Mouse (Mus musculus) liver, embryonic 15.5 days (tissue): Measurements from ENCODE around the gene Pld3. TPM values are rescaled to one million over a fixed set of nuclear protein-coding genes. Genes with fewer than 3 reads are reported as not detected.

Source experiments
- ATAC-seq: fragments of 200-750 bp; cut with Nextera tagmentation; 2 replicates; pipeline ENCODE4 v1.8.0; 2017; ENCODE audit warnings: moderate number of reproducible peaks, mild to moderate bottlenecking, moderate library complexity; ENCODE audit not compliant: insufficient read depth
- H3K27ac ChIP-seq: fragments of 300-500 bp; sonication (generic); replicated peaks from 2 replicates; pipeline ENCODE4 v1.5.1; 2015; ENCODE audit warnings: mild to moderate bottlenecking, inconsistent platforms
- H3K27me3 ChIP-seq: fragments of 300-500 bp; sonication (generic); 2 replicates; pipeline ENCODE4 v1.6.1; 2015; ENCODE audit warnings: mild to moderate bottlenecking, inconsistent platforms
- H3K36me3 ChIP-seq: fragments of 300-500 bp; sonication (generic); replicated peaks from 2 replicates; pipeline ENCODE4 v1.6.1; 2015; ENCODE audit warnings: moderate library complexity, mild to moderate bottlenecking, inconsistent platforms
- H3K4me1 ChIP-seq: fragments of 300-500 bp; sonication (generic); replicated peaks from 2 replicates; pipeline ENCODE4 v1.6.1; 2015; ENCODE audit warnings: inconsistent platforms
- H3K4me2 ChIP-seq: fragments of 300-500 bp; sonication (generic); 2 replicates; pipeline ENCODE4 v1.6.1; 2015; ENCODE audit warnings: moderate library complexity, mild to moderate bottlenecking, inconsistent platforms
- H3K4me3 ChIP-seq: fragments of 300-500 bp; sonication (generic); replicated peaks from 2 replicates; pipeline ENCODE4 v1.5.1; 2015; ENCODE audit warnings: mild to moderate bottlenecking, inconsistent platforms
- H3K9ac ChIP-seq: fragments of 300-500 bp; sonication (generic); 2 replicates; pipeline ENCODE4 v1.6.1; 2015; ENCODE audit warnings: moderate library complexity, mild to moderate bottlenecking, inconsistent platforms
- H3K9me3 ChIP-seq: fragments of 300-500 bp; sonication (generic); replicated peaks from 2 replicates; pipeline ENCODE4 v1.6.1; 2016; ENCODE audit warnings: inconsistent platforms
- WGBS: fragments of 180-500 bp; shearing (Covaris S2); methylation state at CpG from one replicate; pipeline ENCODE4 v1.1.7; 2015; ENCODE audit warnings: mixed read lengths; ENCODE audit not compliant: insufficient replicate concordance; 5-methylcytosine and 5-hydroxymethylcytosine counted together
- polyA plus RNA-seq: library from polyadenylated mRNA; unstranded; fragments of >200 nt; fragmentation: Nextera tagmentation; extraction: Ambion mirVana; gene quantifications from 2 replicates; pipeline ENCODE4 v1.2.1, GENCODE M21; 2015

The Pld3 gene
- polyA plus RNA-seq, 1 experiment from 2014 or later = 76.3 TPM

- Histone ChIP-seq H3K27me3 (no peaks in the 10 kb centered on the region), H3K36me3 (peaks cover 78% of the 10 kb centered on the region), H3K27ac (peak overlapping the region; percentile 4; the same call in 1 of the 2 replicates), H3K4me3 (no peak overlapping the region), H3K4me2 (no peak overlapping the region), H3K4me1 (peaks cover 25% of the 10 kb centered on the region), H3K9ac (no peak overlapping the region), H3K9me3 (no peaks in the 10 kb centered on the region)
- 43% methylated on average over 8 of the region's 8 CpGs for WGBS
- ATAC-seq = no peak
These were observed 7.4 kb upstream of the Pld3 start for GRCm38 (mm10) chr7:27560291-27560887.

DNA sequence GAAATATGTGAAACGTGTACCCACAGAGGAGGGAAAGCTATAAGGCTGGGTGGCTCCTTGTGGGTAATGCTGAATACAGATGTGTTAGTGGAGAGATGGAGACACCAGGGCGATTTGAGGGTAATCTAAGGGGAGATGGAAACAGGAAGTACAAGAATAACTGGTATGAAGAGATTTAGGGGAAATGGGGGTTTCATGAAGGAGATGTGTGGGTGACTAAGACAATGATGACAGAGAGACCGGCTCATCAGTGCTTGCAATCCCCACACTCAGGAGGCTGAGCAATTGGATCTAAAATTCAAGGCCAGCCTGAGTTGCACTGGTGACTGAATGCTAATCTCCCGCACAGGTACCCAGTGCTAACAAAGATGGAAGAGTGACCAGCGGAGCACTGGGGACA lies 948 bp downstream of the Pld3 start:
- peak overlapping the region; percentile 90 for H3K4me2 ChIP-seq
- WGBS = 44% methylated on average over 5 of the region's 5 CpGs
- H3K9me3 ChIP-seq = no peaks in the 10 kb centered on the region
- peak overlapping the region; percentile 77 for H3K27ac ChIP-seq
- H3K4me1 ChIP-seq = peaks cover 35% of the 10 kb centered on the region
- H3K36me3 ChIP-seq = peaks cover 14% of the 10 kb centered on the region
- no peak for ATAC-seq
- H3K9ac ChIP-seq = peak overlapping the region; percentile 86
- H3K4me3 ChIP-seq = peak overlapping the region; percentile 75
- H3K27me3 ChIP-seq = no peaks in the 10 kb centered on the region

GRCm38 (mm10) chr7:27549597-27549996 lies 3.4 kb downstream of the Pld3 start:
- Histone ChIP-seq H3K9me3 (no peaks in the 10 kb centered on the region), H3K9ac (no peak overlapping the region), H3K36me3 (no peaks in the 10 kb centered on the region), H3K4me1 (peaks cover 32% of the 10 kb centered on the region), H3K27ac (no peak overlapping the region), H3K4me2 (no peak overlapping the region), H3K4me3 (no peak overlapping the region), H3K27me3 (no peaks in the 10 kb centered on the region)
- no peak for ATAC-seq
- 44% methylated on average over 6 of the region's 6 CpGs for WGBS

DNA sequence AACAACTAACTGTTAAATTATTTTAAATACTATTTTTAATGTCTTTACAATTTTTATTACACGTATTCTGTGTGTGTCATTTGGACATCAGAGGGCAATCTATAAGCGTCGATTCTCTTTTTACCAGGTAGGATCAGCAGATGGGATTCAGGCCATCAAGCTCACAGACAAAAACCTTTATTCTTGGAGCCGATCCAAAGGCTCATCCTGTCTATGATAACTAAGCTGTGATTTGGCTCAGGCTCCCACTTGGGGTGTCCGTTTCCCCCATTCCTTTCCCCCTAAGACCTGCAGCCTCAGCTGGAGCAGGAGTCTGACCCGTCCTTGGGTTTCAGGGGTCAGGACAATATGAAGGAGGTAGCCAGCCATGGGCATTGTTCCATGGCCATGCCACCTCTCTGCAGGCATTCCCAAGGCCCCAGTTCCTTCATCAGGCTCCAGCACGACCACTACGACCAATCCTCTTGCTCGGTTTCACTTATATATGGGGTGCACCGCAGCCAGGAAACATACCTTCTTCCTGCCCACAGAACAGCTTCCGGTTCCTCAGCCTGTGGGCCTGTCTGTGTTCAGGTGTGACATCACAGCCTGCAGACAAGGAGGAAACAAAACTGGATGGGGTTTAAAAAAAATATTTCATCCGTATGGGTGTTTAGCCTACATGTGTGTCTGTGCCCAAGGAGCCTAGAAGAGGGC lies 8.2 kb downstream of the Pld3 start:
- no peak overlapping the region for H3K9ac ChIP-seq
- H3K27me3 ChIP-seq = no peaks in the 10 kb centered on the region
- no peak overlapping the region for H3K27ac ChIP-seq
- no peak overlapping the region for H3K4me3 ChIP-seq
- peaks cover 50% of the 10 kb centered on the region for H3K4me1 ChIP-seq
- no peaks in the 10 kb centered on the region for H3K9me3 ChIP-seq
- H3K4me2 ChIP-seq = no peak overlapping the region
- 45% methylated on average over 12 of the region's 12 CpGs for WGBS
- H3K36me3 ChIP-seq = peaks cover 14% of the 10 kb centered on the region
- ATAC-seq = no peak

DNA sequence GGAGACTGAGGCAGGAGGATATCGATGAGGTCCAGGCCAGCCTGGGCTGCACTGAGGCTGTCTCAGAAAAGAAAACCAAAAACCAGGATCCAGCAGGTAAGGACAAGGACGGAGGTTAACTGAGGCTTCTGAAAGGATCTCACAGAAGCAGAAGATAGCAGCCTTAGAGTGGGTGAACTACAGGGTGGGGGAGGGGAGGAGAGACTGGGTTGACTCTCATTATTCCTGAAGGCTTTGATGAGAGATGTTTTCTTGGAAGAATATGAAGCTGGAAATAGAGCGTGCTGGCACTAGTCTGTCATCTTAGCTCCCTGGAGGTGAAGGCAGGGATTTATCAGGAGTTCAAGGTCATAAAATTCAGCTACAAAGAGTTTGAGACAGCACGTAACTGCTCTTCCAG lies 9.2 kb downstream of the Pld3 start:
- no peak for ATAC-seq
- Histone ChIP-seq H3K4me3 (no peak overlapping the region), H3K36me3 (peaks cover 24% of the 10 kb centered on the region), H3K4me1 (peaks cover 60% of the 10 kb centered on the region), H3K9ac (no peak overlapping the region), H3K4me2 (no peak overlapping the region), H3K9me3 (no peaks in the 10 kb centered on the region), H3K27me3 (no peaks in the 10 kb centered on the region), H3K27ac (0 out of 2 replicates have a peak overlapping the region, but pooled peaks have one; percentile 19)
- 76% methylated on average over 4 of the region's 4 CpGs for WGBS

GRCm38 (mm10) chr7:27543065-27543464 lies 10.0 kb downstream of the Pld3 start:
- peak overlapping the region; percentile 71 for H3K4me3 ChIP-seq
- H3K9me3 ChIP-seq = no peaks in the 10 kb centered on the region
- H3K4me1 ChIP-seq = peaks cover 68% of the 10 kb centered on the region
- peak overlapping the region; percentile 91 for H3K4me2 ChIP-seq
- no peak for ATAC-seq
- 35% methylated on average over 6 of the region's 6 CpGs for WGBS
- H3K36me3 ChIP-seq = peaks cover 29% of the 10 kb centered on the region
- H3K27me3 ChIP-seq = no peaks in the 10 kb centered on the region
- peak overlapping the region; percentile 81 for H3K9ac ChIP-seq
- peak overlapping the region; percentile 91 for H3K27ac ChIP-seq

- peaks cover 35% of the 10 kb centered on the region for H3K36me3 ChIP-seq
- peak overlapping the region; percentile 91 for H3K4me2 ChIP-seq
- H3K9me3 ChIP-seq = no peaks in the 10 kb centered on the region
- no peaks in the 10 kb centered on the region for H3K27me3 ChIP-seq
- H3K9ac ChIP-seq = peak overlapping the region; percentile 81
- ATAC-seq = peak; percentile 60
- peaks cover 73% of the 10 kb centered on the region for H3K4me1 ChIP-seq
- H3K4me3 ChIP-seq = peak overlapping the region; percentile 71
- peak overlapping the region; percentile 91 for H3K27ac ChIP-seq
- 4% methylated on average over 30 of the region's 30 CpGs for WGBS
These were observed 10.5 kb downstream of the Pld3 start for GRCm38 (mm10) chr7:27542392-27543033.

DNA sequence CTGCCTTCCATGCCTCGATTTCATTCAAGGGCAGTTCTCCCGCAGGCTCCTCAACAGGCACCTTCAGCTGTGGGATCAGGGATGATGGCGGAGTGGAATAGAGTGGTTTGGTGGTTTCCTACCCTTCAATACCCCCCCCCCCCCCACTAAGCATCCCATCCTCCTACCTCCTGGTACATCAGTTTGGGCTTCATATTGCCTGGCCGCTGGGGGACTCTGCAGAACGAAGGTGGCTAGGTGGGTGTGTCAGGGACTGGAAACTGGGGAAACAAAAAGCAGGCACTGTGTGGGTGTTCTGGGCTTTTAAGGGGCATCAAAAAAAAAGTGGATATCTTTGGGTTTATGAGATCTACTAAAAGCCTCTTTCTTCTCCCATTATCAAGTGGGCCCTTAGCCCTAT lies 11.1 kb downstream of the Pld3 start:
- Histone ChIP-seq H3K4me3 (peak overlapping the region; percentile 71), H3K4me2 (peak overlapping the region; percentile 91), H3K36me3 (peaks cover 41% of the 10 kb centered on the region), H3K27ac (peak overlapping the region; percentile 91), H3K9ac (peak overlapping the region; percentile 81), H3K27me3 (no peaks in the 10 kb centered on the region), H3K4me1 (peaks cover 79% of the 10 kb centered on the region), H3K9me3 (no peaks in the 10 kb centered on the region)
- ATAC-seq = no peak
- WGBS = 58% methylated on average over 5 of the region's 5 CpGs

DNA sequence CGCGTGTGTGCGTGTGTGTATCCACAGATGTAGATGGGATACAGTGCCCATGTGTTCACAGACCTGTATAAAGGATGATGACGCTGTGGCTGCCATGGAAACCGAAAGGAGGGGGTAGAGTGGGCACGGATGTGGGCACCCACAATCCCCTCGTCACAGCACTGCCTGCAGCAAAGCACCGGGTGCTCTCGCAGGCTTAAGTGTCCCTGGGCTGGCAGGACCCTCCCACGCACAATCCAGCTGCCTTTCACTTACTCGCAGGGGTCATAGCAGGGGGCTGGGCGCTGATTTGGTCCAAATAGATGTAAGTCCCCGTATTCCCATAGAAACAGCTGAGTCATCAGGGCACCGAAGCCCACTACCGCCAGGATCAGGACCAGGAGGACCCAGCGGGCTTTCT lies 11.6 kb downstream of the Pld3 start:
- Histone ChIP-seq H3K36me3 (peaks cover 45% of the 10 kb centered on the region), H3K4me2 (peak overlapping the region; percentile 91), H3K27me3 (no peaks in the 10 kb centered on the region), H3K4me1 (peaks cover 84% of the 10 kb centered on the region), H3K9me3 (no peaks in the 10 kb centered on the region), H3K9ac (peak overlapping the region; percentile 81), H3K27ac (peak overlapping the region; percentile 91), H3K4me3 (peak overlapping the region; percentile 71)
- ATAC-seq = no peak
- 69% methylated on average over 16 of the region's 16 CpGs for WGBS

DNA sequence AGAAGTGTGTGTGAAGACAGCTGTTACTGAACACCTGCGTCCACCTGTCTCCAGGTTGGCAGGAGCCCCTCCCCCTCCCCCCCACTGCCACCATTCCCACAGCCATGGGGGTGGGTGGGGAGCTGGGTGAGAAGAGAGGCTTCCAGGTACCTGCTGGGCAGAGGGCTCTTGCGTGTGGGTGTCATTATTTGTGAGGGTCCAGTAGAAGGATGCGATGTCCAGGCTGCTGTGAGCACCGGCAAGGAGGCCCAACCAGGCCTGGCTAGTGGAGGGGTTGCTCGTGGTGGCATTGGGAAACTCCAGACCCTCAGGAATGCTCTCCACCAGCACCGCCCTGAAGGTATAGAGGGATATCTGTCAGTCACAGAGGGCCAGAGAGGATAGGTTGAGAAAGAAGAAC lies 12.1 kb downstream of the Pld3 start:
- H3K9me3 ChIP-seq = no peaks in the 10 kb centered on the region
- peak overlapping the region; percentile 91 for H3K4me2 ChIP-seq
- ATAC-seq = no peak
- peak overlapping the region; percentile 91 for H3K27ac ChIP-seq
- H3K4me1 ChIP-seq = peaks cover 89% of the 10 kb centered on the region
- H3K4me3 ChIP-seq = peak overlapping the region; percentile 71
- peak overlapping the region; percentile 81 for H3K9ac ChIP-seq
- H3K36me3 ChIP-seq = peaks cover 50% of the 10 kb centered on the region
- no peaks in the 10 kb centered on the region for H3K27me3 ChIP-seq
- WGBS = 71% methylated on average over 6 of the region's 6 CpGs

DNA sequence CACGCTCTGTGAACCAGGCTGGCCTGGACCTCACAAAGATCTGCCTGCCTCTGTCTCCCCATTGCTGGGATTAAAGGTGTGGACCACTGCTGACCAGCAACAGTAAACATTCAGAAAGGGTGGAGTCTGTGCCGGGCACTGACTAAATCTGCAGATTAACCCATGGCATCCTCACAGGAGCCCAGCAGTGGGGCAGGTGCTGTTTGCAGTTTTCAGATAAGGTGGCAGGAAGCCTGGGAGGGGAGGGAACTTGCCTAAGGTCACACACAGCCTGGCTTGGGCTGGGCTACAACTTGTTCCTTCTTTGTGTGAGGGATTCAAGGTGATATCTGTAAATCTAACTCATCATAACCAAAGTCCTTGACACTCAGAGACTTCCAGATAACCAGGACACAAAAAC lies 12.5 kb downstream of the Pld3 start:
- peak overlapping the region; percentile 91 for H3K27ac ChIP-seq
- peaks cover 93% of the 10 kb centered on the region for H3K4me1 ChIP-seq
- H3K9ac ChIP-seq = peak overlapping the region; percentile 81
- no peaks in the 10 kb centered on the region for H3K9me3 ChIP-seq
- peaks cover 55% of the 10 kb centered on the region for H3K36me3 ChIP-seq
- peak overlapping the region; percentile 71 for H3K4me3 ChIP-seq
- H3K4me2 ChIP-seq = peak overlapping the region; percentile 91
- WGBS = 48% methylated on average over 2 of the region's 2 CpGs
- ATAC-seq = peak; percentile 86
- no peaks in the 10 kb centered on the region for H3K27me3 ChIP-seq
